1 mouse cellular context compared by ENCODE assay signal in the genomic region with DNA sequence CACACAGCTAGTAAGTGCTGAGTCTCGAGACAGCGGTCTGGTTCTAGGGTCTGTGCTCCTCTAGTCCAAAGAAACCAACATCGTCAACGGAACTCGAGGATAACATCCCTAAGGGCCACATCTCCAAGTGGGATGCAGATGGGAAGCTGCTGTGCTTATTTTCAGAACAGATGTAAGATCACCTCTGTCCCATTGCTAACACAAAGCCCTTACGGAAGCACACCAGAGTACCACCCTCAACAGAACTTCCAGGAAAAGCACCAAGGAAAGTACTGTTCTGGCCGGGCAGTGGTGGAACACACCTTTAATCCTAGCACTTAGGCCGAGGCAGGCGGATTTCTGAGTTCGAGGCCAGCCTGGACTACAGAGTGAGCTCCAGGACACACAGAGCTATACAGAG.
TF ChIP-seq lines count a peak whose summit lies in the region.

No protein-coding gene starts in this region.

TF ChIP-seq in MEL, 35 proteins besides CTCF, POLR2A, EP300 and RAD21:
- 0 out of 2 replicates have a peak, but pooled peaks have one; percentile 14 for TF ChIP-seq POLR2AphosphoS5 (IDR thresholded peaks at IDR 0.05; ENCODE audit: borderline replicate concordance, low read depth, low read length)
- 0 out of 2 replicates have a peak, but pooled peaks have one; percentile 26 for TF ChIP-seq ZMIZ1 (IDR thresholded peaks at IDR 0.05; ENCODE audit: low read depth, low read length)
- TF ChIP-seq TAL1 (IDR thresholded peaks at IDR 0.05; ENCODE audit: low read length), result no peak
